Mouse (Mus musculus) frontal cortex, adult (tissue): Measurements from ENCODE around the gene Il18.
"Not testable (repeated sequence)": the region's sequence is repeated elsewhere in the genome, so short reads cannot be mapped to it uniquely, and the experiment has no call there.

Experiments used
- ATAC-seq: cut with Nextera tagmentation; 2 replicates; pipeline ENCODE4 v1.9.2; 2017; ENCODE audit warnings: mild to moderate bottlenecking, moderate library complexity, mixed read lengths; ENCODE audit not compliant: low TSS enrichment

Gene Il18

DNA sequence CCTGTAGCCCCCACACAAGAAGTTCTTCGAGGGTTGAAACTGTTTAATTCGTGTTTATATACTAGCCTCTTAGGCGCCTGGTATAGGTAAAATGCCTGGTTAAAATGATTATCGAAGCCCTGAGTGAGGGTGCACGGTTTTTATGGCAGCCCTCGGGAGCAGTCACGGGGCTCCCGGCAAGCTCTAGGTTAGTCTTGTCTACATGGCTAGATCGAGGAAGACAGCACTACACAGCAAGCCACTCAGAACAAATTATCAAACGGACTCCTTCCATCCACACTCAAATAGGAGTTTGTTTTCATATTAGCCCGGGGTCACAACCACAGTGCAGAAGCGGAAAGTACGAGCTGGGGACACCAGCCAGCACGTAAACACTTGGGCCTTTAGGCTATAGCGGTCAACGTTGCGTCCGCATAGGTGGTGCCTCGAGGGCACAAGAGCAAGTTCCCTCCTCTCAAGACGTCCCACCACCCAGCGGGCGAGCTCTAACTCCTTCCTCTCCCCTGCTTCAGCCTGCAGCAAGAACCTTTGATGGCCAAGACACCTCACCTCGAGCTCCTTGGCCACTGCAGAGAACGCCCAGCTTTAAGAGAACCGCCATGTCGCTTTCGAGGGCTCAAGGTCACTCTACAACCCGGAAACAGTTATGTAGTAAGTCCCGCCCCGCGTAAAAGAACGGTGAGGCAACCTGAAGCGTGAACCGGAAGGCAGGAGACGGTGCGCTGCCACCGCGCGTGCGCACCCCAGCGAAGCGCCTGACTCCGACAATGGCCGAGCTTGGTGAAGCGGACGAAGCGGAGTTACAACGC is 48.8 kb downstream of the Il18 start, which contains the start of the genes Sdhd and Timm8b:
Sdhd (minus strand) TSS at position 624 of the 809 bp plus-strand sequence.
Timm8b (plus strand) TSS at position 722 of the 809 bp plus-strand sequence.
- ATAC-seq, result peak; percentile 98

DNA sequence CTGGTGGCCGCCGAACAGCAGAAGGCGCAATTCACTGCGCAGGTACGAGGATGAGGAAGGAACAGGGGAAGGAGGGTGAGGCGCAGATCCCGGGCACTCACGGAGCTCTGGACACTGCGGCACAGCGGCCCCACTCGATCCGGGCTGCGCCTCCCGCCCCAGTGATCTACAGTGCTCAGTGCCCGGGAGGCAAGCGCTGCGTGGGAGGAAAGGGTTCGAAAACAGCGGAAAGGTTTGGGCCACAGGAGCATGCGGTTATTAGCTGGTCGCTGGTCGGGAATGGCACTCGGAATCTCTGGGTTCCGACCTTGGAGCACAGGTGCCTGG is 49.3 kb downstream of the Il18 start:
- peak; percentile 71 for ATAC-seq

- ATAC-seq, result no peak
These were observed 49.7 kb downstream of the Il18 start for GRCm38 (mm10) chr9:50604338-50604737.

- ATAC-seq, result peak; percentile 71
These were observed 57.5 kb downstream of the Il18 start for GRCm38 (mm10) chr9:50612115-50612514.

GRCm38 (mm10) chr9:50616161-50616560 is 61.5 kb downstream of the Il18 start:
- no peak for ATAC-seq

- ATAC-seq, result peak; percentile 87
These were observed 62.4 kb downstream of the Il18 start, which contains the start of the genes Pih1d2 and Nkapd1 for GRCm38 (mm10) chr9:50616766-50617603. Gene Pih1d2 (plus strand): TSS chr9:50617321. Gene Nkapd1 (minus strand): TSS chr9:50617464.

DNA sequence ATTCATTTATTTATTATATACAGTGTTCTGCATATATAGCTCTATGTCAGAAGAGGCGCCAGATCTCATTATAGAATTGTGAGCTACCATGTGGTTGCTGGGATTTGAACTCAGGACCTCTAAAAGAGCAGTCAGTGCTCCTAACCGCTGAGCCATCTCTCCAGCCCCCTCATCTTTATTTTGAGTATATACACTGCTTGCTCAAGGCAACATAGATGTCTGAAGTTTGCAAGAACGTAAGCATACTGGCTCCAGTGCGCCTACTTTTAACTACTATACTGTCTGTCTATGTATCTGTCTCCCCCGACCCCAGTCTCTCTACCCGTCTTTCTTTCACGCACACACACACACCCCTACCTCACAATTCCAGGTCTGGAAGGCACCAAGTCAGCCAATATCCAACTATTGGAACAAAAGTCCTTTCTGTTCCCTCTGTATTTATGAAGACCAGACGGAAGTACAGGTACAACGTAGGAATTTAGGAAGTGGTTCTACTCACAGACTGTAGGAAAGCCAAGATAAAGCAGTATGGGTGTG is 63.2 kb downstream of the Il18 start:
- no peak for ATAC-seq

GRCm38 (mm10) chr9:50630903-50631302 is 76.3 kb downstream of the Il18 start:
- not testable (repeated sequence) for ATAC-seq
